Mouse (Mus musculus): ENCODE measurements around the gene Ntf5. TPM values are rescaled to one million over a fixed set of nuclear protein-coding genes. Genes with fewer than 3 reads are reported as not detected.
"Not testable (repeated sequence)": the region's sequence is repeated elsewhere in the genome, so short reads cannot be mapped to it uniquely, and the experiment has no call there.

The Ntf5 gene
- polyA plus RNA-seq, 1 experiment from 2014 or later = 3.8 TPM

DNA sequence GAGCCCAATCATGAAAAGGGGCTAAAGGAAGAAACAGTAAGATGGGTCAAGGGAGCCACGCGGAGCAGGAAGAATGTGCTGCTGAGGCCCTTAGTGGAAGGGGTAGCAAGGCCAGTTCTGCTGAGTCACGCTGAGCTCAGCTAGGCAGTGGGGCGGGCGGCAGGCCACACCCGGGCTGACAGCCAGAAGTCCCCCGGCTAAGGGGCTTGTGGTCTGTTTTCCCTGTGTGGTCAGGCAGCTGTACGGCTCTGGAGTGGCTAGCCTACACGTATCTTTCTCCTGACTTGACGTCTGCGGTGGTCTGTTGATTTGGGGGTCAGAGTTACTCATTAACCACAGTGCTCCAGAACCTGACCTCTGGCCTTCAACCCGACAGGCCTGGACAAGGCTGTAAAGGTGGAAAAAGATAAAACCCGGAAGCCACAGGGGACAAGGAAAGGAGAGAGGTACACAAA is 47.4 kb downstream of the Ntf5 start:
- Histone ChIP-seq H3K9ac (ENCODE audit: low read length) (no peak overlapping the region), H3K27ac (replicated peaks; ENCODE audit: low read depth, low read length) (peak overlapping the region; percentile 70), H3K36me3 (ENCODE audit: control insufficient read depth, insufficient read depth, low read length) (peaks cover 25% of the 10 kb centered on the region), H3K4me2 (ENCODE audit: low read depth, severe bottlenecking) (no peak overlapping the region), H3K27me3 (ENCODE audit: control insufficient read depth, insufficient read depth, low read length) (no peaks in the 10 kb centered on the region), H3K4me1 (ENCODE audit: control insufficient read depth, insufficient read depth, low read length) (peaks cover 27% of the 10 kb centered on the region), H3K9me3 (ENCODE audit: control insufficient read depth, low read length) (no peaks in the 10 kb centered on the region), H3K4me3 (ENCODE audit: low read depth, low read length) (no peak overlapping the region)
- WGBS = 25% methylated on average over 13 of the region's 13 CpGs
- peak; percentile 60 for DNase-seq (ENCODE audit: low spot score)
- ATAC-seq (ENCODE audit: insufficient number of reproducible peaks, low FRiP score, low TSS enrichment, low read depth) = no peak

DNA sequence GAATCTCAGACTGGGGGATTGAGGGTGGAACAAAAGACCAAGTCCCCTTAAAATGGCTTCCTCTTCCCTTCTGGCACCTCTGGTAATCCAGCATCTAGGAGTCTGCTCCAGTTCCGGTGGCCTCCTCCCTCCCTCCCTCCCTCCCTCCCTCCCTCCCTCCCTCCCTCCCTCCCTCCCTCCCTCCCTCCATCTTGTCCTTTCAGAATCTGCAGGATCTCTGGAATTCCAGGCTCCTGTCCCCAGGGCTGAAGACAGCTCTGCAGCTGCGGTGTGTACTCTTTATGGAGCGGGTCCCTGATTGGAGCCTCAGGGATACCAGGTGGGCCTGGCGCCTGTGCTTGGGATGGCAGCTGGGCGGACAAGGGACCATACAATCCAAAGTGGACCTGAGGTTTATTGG is 47.8 kb downstream of the Ntf5 start:
- peaks cover 22% of the 10 kb centered on the region for H3K36me3 ChIP-seq (ENCODE audit: control insufficient read depth, insufficient read depth, low read length)
- no peak for ATAC-seq (ENCODE audit: insufficient number of reproducible peaks, low FRiP score, low TSS enrichment, low read depth)
- peak overlapping the region; percentile 70 for H3K27ac ChIP-seq (replicated peaks; ENCODE audit: low read depth, low read length)
- DNase-seq (ENCODE audit: low spot score) = no peak
- H3K4me2 ChIP-seq (ENCODE audit: low read depth, severe bottlenecking) = no peak overlapping the region
- H3K9me3 ChIP-seq (ENCODE audit: control insufficient read depth, low read length) = no peaks in the 10 kb centered on the region
- H3K4me3 ChIP-seq (ENCODE audit: low read depth, low read length) = no peak overlapping the region
- H3K27me3 ChIP-seq (ENCODE audit: control insufficient read depth, insufficient read depth, low read length) = no peaks in the 10 kb centered on the region
- WGBS = 47% methylated on average over 5 of the region's 5 CpGs
- H3K4me1 ChIP-seq (ENCODE audit: control insufficient read depth, insufficient read depth, low read length) = peaks cover 31% of the 10 kb centered on the region
- no peak overlapping the region; the same call in 1 of the 2 replicates for H3K9ac ChIP-seq (ENCODE audit: low read length)

DNA sequence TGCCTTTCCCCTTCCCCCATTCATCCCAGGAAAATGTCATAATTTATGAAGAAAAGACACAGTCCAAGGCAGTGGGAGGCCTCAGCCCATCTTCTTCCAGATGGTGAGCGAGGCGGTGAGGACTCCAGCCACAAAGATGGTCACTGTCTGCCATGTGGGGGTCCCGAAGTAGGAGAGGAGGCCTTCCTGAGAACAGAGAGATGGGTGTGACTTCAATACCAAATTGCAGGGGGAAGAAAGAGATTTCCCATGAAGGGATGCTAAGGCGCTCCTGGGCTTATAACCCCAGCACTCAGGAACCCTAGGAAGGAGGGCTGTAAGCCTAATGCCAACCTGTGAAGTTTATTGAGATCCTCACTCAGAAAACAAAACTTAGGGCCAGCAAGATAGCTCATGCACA is 48.3 kb downstream of the Ntf5 start:
- Histone ChIP-seq H3K4me1 (ENCODE audit: control insufficient read depth, insufficient read depth, low read length) (peaks cover 30% of the 10 kb centered on the region), H3K4me2 (ENCODE audit: low read depth, severe bottlenecking) (no peak overlapping the region), H3K9ac (ENCODE audit: low read length) (no peak overlapping the region; the same call in 1 of the 2 replicates), H3K27ac (replicated peaks; ENCODE audit: low read depth, low read length) (no peak overlapping the region), H3K36me3 (ENCODE audit: control insufficient read depth, insufficient read depth, low read length) (peaks cover 21% of the 10 kb centered on the region), H3K9me3 (ENCODE audit: control insufficient read depth, low read length) (no peaks in the 10 kb centered on the region), H3K4me3 (ENCODE audit: low read depth, low read length) (no peak overlapping the region), H3K27me3 (ENCODE audit: control insufficient read depth, insufficient read depth, low read length) (no peaks in the 10 kb centered on the region)
- no peak for ATAC-seq (ENCODE audit: insufficient number of reproducible peaks, low FRiP score, low TSS enrichment, low read depth)
- WGBS = 88% methylated on average over 4 of the region's 4 CpGs
- no peak for DNase-seq (ENCODE audit: low spot score)

DNA sequence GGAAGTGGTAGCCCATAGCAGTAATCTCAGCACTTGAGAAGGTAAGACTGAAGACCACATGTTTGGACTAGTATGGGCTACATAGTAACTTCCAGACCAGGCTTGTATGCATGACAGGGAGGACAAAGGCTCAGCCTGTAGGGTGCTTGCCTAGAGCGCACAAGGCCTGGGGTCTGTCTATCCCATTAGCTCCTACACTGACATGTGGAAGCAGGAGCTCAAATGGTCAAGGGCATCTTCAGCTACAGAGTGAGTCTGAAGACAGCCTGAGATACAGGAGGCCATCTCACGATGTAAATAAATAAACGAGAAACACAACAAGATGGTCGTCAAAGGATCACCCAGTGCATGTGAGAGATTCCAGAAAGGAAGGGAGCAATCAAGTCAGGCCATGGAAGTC is 48.8 kb downstream of the Ntf5 start:
- peaks cover 28% of the 10 kb centered on the region for H3K4me1 ChIP-seq (ENCODE audit: control insufficient read depth, insufficient read depth, low read length)
- no peaks in the 10 kb centered on the region for H3K27me3 ChIP-seq (ENCODE audit: control insufficient read depth, insufficient read depth, low read length)
- H3K36me3 ChIP-seq (ENCODE audit: control insufficient read depth, insufficient read depth, low read length) = peaks cover 16% of the 10 kb centered on the region
- DNase-seq (ENCODE audit: low spot score) (no peak), ATAC-seq (ENCODE audit: insufficient number of reproducible peaks, low FRiP score, low TSS enrichment, low read depth) (no peak)
- H3K9ac ChIP-seq (ENCODE audit: low read length) = no peak overlapping the region
- no peaks in the 10 kb centered on the region for H3K9me3 ChIP-seq (ENCODE audit: control insufficient read depth, low read length)
- no peak overlapping the region for H3K27ac ChIP-seq (replicated peaks; ENCODE audit: low read depth, low read length)
- WGBS = 86% methylated on average over 4 of the region's 4 CpGs
- H3K4me3 ChIP-seq (ENCODE audit: low read depth, low read length) = no peak overlapping the region
- no peak overlapping the region for H3K4me2 ChIP-seq (ENCODE audit: low read depth, severe bottlenecking)

DNA sequence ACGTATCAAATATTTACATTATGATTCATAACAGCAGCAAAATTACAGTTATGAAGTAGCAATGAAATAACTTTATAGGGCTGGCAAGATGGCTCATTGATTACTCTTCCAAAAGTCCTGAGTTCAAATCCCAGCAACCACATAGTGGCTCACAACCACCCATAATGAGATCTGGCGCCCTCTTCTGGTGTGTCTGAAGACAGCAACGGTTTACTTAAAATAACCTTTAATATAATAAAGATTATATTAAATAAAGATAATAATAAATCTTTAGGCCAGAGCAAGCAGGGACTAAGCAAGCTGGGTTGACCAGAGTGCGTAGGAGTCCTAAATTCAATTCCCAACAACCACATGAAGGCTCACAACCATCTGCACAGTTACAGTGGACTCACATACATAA is 49.4 kb downstream of the Ntf5 start:
- not testable (repeated sequence) for DNase-seq (ENCODE audit: low spot score); H3K27ac ChIP-seq (replicated peaks; ENCODE audit: low read depth, low read length); H3K9me3 ChIP-seq (ENCODE audit: control insufficient read depth, low read length); H3K4me2 ChIP-seq (ENCODE audit: low read depth, severe bottlenecking); ATAC-seq (ENCODE audit: insufficient number of reproducible peaks, low FRiP score, low TSS enrichment, low read depth); H3K27me3 ChIP-seq (ENCODE audit: control insufficient read depth, insufficient read depth, low read length); H3K4me3 ChIP-seq (ENCODE audit: low read depth, low read length); H3K9ac ChIP-seq (ENCODE audit: low read length)
- whole genome bisulfite sequencing = 86% methylated on average over 4 of the region's 4 CpGs
- H3K36me3 ChIP-seq (ENCODE audit: control insufficient read depth, insufficient read depth, low read length) = peaks cover 10% of the 10 kb centered on the region
- peaks cover 22% of the 10 kb centered on the region for H3K4me1 ChIP-seq (ENCODE audit: control insufficient read depth, insufficient read depth, low read length)

DNA sequence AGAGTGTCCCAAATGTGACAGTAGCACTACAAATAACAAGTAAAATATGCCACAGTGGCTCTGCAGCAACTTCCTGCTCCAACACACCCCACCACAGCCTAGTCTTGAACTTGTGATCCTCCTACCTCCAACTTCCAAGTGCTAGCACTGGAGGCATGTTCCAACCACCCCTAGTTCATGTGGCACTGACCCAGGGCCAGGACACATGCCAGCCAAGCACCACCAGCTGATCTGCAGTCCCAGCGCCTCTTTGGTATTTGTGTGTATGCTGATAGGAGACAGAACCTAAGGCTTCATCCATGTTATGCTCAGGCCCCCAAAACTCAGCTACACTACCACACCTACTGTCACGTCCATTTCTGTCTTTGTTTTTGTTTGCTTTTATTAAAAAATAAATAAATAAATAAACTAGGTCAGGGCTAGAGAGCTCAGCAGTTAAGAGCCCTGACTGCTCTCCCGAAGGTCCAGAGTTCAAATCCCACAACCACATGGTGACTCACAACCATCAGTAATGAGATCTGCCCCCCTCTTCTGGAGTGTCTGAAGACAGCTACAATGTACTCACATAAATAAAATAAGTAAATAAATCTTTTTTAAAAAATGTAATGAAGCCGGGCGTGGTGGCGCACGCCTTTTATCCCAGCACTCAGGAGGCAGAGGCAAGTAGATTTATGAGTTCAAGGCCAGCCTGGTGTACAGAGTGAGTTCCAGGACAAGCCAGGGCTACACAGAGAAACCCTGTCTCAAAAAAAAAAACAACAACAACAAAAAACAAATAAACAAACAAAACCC is 50.7 kb downstream of the Ntf5 start:
- no peak overlapping the region for H3K9ac ChIP-seq (ENCODE audit: low read length)
- no peak overlapping the region for H3K4me3 ChIP-seq (ENCODE audit: low read depth, low read length)
- peaks cover 17% of the 10 kb centered on the region for H3K4me1 ChIP-seq (ENCODE audit: control insufficient read depth, insufficient read depth, low read length)
- WGBS = 93% methylated on average over 7 of the region's 7 CpGs
- H3K9me3 ChIP-seq (ENCODE audit: control insufficient read depth, low read length) = no peaks in the 10 kb centered on the region
- no peaks in the 10 kb centered on the region for H3K27me3 ChIP-seq (ENCODE audit: control insufficient read depth, insufficient read depth, low read length)
- no peak overlapping the region for H3K27ac ChIP-seq (replicated peaks; ENCODE audit: low read depth, low read length)
- no peak overlapping the region for H3K4me2 ChIP-seq (ENCODE audit: low read depth, severe bottlenecking)
- DNase-seq (ENCODE audit: low spot score) = no peak
- no peak for ATAC-seq (ENCODE audit: insufficient number of reproducible peaks, low FRiP score, low TSS enrichment, low read depth)
- peaks cover 10% of the 10 kb centered on the region for H3K36me3 ChIP-seq (ENCODE audit: control insufficient read depth, insufficient read depth, low read length)

DNA sequence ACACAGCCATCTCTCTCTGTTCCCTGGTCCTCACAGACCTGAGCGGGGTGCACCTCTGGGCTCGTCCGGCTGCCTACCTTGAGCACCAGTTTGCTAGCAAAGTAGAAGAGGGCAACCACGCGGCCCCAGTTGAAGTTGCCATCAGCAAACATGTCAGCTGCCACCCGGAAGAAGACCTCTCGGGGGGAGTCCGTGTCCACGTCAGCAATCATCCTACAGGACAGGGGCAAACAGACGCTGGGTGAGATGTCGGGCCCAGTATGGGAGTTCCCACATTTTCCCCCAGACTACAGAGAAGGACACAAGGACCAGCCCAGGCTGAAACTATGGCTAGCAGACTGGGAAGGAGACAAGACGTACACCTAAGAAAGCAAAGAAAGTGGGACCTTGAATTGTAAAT is 51.6 kb downstream of the Ntf5 start:
- 96% methylated on average over 12 of the region's 12 CpGs for WGBS
- H3K4me3 ChIP-seq (ENCODE audit: low read depth, low read length) = peak overlapping the region; percentile 90; the same call in 1 of the 2 replicates
- H3K9me3 ChIP-seq (ENCODE audit: control insufficient read depth, low read length) = no peaks in the 10 kb centered on the region
- H3K4me2 ChIP-seq (ENCODE audit: low read depth, severe bottlenecking) = no peak overlapping the region
- no peak for DNase-seq (ENCODE audit: low spot score)
- H3K9ac ChIP-seq (ENCODE audit: low read length) = no peak overlapping the region
- H3K27ac ChIP-seq (replicated peaks; ENCODE audit: low read depth, low read length) = no peak overlapping the region
- H3K27me3 ChIP-seq (ENCODE audit: control insufficient read depth, insufficient read depth, low read length) = no peaks in the 10 kb centered on the region
- ATAC-seq (ENCODE audit: insufficient number of reproducible peaks, low FRiP score, low TSS enrichment, low read depth) = no peak
- peaks cover 17% of the 10 kb centered on the region for H3K4me1 ChIP-seq (ENCODE audit: control insufficient read depth, insufficient read depth, low read length)
- peaks cover 10% of the 10 kb centered on the region for H3K36me3 ChIP-seq (ENCODE audit: control insufficient read depth, insufficient read depth, low read length)

DNA sequence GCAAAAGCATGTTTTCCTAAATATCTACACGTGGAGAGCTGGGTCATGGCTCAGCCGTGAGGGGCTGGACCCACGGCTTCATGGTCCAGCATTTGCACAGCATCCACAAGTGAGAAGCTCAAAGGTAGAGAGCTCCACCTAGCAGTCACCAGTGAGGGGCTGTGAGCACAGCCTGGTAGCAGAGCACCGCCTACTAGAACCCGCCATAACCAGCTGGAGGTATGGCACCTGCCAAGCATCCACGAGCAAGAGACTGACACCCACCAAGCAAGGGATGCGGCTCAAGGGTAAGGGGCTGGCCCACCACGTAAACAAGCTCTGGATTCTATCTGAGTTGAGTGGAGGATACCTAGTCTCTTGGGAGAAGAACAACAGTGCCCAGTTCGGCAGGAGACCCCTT is 52.1 kb downstream of the Ntf5 start:
- peak overlapping the region; percentile 94 for H3K4me2 ChIP-seq (ENCODE audit: low read depth, severe bottlenecking)
- H3K27me3 ChIP-seq (ENCODE audit: control insufficient read depth, insufficient read depth, low read length) = no peaks in the 10 kb centered on the region
- peaks cover 17% of the 10 kb centered on the region for H3K4me1 ChIP-seq (ENCODE audit: control insufficient read depth, insufficient read depth, low read length)
- 84% methylated on average over 9 of the region's 9 CpGs for WGBS
- no peak for ATAC-seq (ENCODE audit: insufficient number of reproducible peaks, low FRiP score, low TSS enrichment, low read depth)
- DNase-seq (ENCODE audit: low spot score) = no peak
- no peak overlapping the region for H3K27ac ChIP-seq (replicated peaks; ENCODE audit: low read depth, low read length)
- peak overlapping the region; percentile 90 for H3K4me3 ChIP-seq (ENCODE audit: low read depth, low read length)
- peaks cover 10% of the 10 kb centered on the region for H3K36me3 ChIP-seq (ENCODE audit: control insufficient read depth, insufficient read depth, low read length)
- peak overlapping the region; percentile 83 for H3K9ac ChIP-seq (ENCODE audit: low read length)
- no peaks in the 10 kb centered on the region for H3K9me3 ChIP-seq (ENCODE audit: control insufficient read depth, low read length)
